Mouse (Mus musculus) heart, embryonic 14.5 days (tissue): ENCODE measurements around the gene Ralgapa2. TPM values are rescaled to one million over a fixed set of nuclear protein-coding genes. Genes with fewer than 3 reads are reported as not detected.

Experiments
- ATAC-seq: fragments of 200-750 bp; cut with Nextera tagmentation; 2 replicates; pipeline ENCODE4 v1.8.0; 2017; ENCODE audit warnings: low read depth, moderate TSS enrichment; ENCODE audit not compliant: insufficient number of reproducible peaks, insufficient read depth, low FRiP score
- H3K27ac ChIP-seq, 2 experiments: fragments of 200-500 bp in 1 of 2; fragments of 300-500 bp in 1 of 2; sonication (generic) in 1 of 2; replicated peaks in 1 of 2; 2 replicates each; pipeline ENCODE4 v1.5.1; 2012 to 2014; ENCODE audit warnings: low read depth in 2 of 2, low read length in 2 of 2, control low read depth in 1 of 2, mild to moderate bottlenecking in 1 of 2, mixed read lengths in 1 of 2; ENCODE audit not compliant: control insufficient read depth in 1 of 2, insufficient read depth in 1 of 2
- H3K27me3 ChIP-seq: fragments of 300-500 bp; sonication (generic); 2 replicates; pipeline ENCODE4 v1.6.1; 2014; ENCODE audit warnings: mild to moderate bottlenecking, low read length, control low read depth; ENCODE audit not compliant: control insufficient read depth, insufficient read depth
- H3K36me3 ChIP-seq: fragments of 300-500 bp; sonication (generic); 2 replicates; pipeline ENCODE4 v1.6.1; 2014; ENCODE audit warnings: mild to moderate bottlenecking, control low read depth, low read length, mixed read lengths; ENCODE audit not compliant: control insufficient read depth, insufficient read depth
- H3K4me1 ChIP-seq, 2 experiments: fragments of 200-500 bp in 1 of 2; fragments of 300-500 bp in 1 of 2; sonication (generic) in 1 of 2; 2 replicates each; pipeline ENCODE4 v1.6.1; 2012 to 2014; ENCODE audit warnings: low read length in 2 of 2, control low read depth in 1 of 2, mixed read lengths in 1 of 2; ENCODE audit not compliant: control insufficient read depth in 2 of 2, insufficient read depth in 2 of 2
- H3K4me2 ChIP-seq: fragments of 300-500 bp; sonication (generic); 2 replicates; pipeline ENCODE4 v1.6.1; 2014; ENCODE audit warnings: mild to moderate bottlenecking, low read length
- H3K4me3 ChIP-seq, 2 experiments: fragments of 200-500 bp in 1 of 2; fragments of 300-500 bp in 1 of 2; sonication (generic) in 1 of 2; 2 replicates each; pipeline ENCODE4 v1.5.1; 2012 to 2014; ENCODE audit warnings: low read length in 2 of 2, mild to moderate bottlenecking in 2 of 2, control low read depth in 1 of 2, low read depth in 1 of 2, moderate library complexity in 1 of 2; ENCODE audit not compliant: control insufficient read depth in 1 of 2, insufficient read depth in 1 of 2
- H3K9ac ChIP-seq: fragments of 300-500 bp; sonication (generic); 2 replicates; pipeline ENCODE4 v1.6.1; 2014; ENCODE audit warnings: mild to moderate bottlenecking, low read length
- H3K9me3 ChIP-seq: fragments of 300-500 bp; sonication (generic); 2 replicates; pipeline ENCODE4 v1.6.1; 2016; ENCODE audit warnings: low read length, control low read depth; ENCODE audit not compliant: control insufficient read depth
- WGBS: fragments of 180-500 bp; shearing (Covaris S2); extraction: QIAGEN DNeasy Blood & Tissue Kit; methylation state at CpG from one replicate; pipeline ENCODE4 v1.1.7; 2014; 5-methylcytosine and 5-hydroxymethylcytosine counted together
- polyA plus RNA-seq: library from polyadenylated mRNA; unstranded; fragments of >200 nt; fragmentation: Nextera tagmentation; extraction: Ambion mirVana; gene quantifications from 2 replicates; pipeline ENCODE4 v1.2.1, GENCODE M21; 2014

Gene Ralgapa2
- polyA plus RNA-seq, 1 experiment from 2014 or later, result 11.0 TPM

DNA sequence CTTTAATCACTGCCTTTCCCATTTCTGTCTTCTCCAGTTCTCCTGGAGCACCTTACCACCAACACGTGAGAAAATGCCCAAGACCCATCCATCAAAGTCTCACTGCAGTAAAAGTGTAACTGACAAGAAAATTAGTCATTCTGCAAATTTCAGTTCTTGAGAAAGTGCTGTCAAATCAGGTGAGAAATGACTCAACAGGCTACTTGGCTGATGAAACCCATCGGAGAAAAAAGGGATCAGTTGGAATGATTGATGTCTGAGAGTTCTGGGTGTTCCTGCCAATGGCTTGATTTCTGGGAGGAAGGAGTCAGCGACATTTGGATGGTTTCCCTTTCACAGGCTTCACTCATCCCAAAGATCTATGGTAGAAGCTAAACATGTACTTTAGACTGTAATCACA is 245.6 kb downstream of the Ralgapa2 start:
- 82% methylated on average over 3 of the region's 3 CpGs for WGBS
- H3K4me2 ChIP-seq, result no peak overlapping the region

DNA sequence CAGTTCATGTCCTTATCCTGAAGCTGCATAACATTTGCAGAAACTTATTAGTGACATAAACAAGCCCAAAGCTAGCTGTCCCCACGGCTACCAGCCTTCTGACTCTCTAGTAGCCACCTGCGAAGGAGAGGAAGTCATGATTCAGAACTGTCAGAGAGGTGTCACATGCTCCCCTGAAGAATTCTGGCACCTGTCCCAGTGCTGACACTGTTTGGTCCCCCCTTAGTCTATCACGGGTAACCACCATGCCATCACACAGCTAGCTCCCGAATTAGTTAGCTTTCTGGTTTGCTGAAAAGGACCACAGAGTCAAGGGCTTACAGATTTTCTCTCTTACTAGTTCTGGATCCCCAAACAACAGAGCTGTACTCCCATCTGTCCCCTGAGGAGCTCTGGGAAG is 247.1 kb downstream of the Ralgapa2 start:
- Histone ChIP-seq H3K36me3 (no peaks in the 10 kb centered on the region), H3K4me2 (no peak overlapping the region)
- ATAC-seq, result no peak

More for the DNA sequence above, 245.6 kb downstream of the Ralgapa2 start:
- no peak overlapping the region for H3K4me3 ChIP-seq
- no peaks in the 10 kb centered on the region for H3K36me3 ChIP-seq
- H3K9me3 ChIP-seq, result no peaks in the 10 kb centered on the region
- peaks cover 7% of the 10 kb centered on the region in 2 experiments for H3K4me1 ChIP-seq
- no peak overlapping the region for H3K27ac ChIP-seq
- H3K27me3 ChIP-seq, result no peaks in the 10 kb centered on the region
- no peak overlapping the region for H3K9ac ChIP-seq
- no peak for ATAC-seq

DNA sequence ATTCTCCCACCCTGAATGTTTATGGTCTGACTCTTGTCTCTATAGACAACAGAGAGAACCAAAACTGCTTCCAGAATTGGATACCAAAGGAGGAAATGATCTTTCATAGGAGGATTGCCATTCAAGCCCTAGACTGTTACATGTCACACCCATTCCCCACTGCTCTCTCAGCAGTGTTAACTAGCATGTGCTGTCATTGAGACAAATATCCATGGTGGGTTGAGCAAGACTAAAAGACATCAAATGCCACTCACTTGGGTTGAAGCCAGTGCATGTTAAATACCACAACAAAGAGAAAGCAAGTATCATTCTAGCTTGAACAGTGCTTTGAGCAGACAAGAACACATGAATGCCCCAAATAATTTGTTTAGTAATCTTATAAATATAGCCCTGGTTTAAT is 249.2 kb downstream of the Ralgapa2 start:
- Histone ChIP-seq H3K4me2 (no peak overlapping the region), H3K36me3 (no peaks in the 10 kb centered on the region), H3K27ac (no peak overlapping the region), H3K9me3 (no peaks in the 10 kb centered on the region), H3K4me3 (no peak overlapping the region), H3K4me1 (peaks cover 11 to 20% of the 10 kb centered on the region in 2 experiments), H3K27me3 (no peaks in the 10 kb centered on the region), H3K9ac (no peak overlapping the region)
- ATAC-seq, result no peak

More for the DNA sequence above, 247.1 kb downstream of the Ralgapa2 start:
- WGBS, result 32% methylated on average over 4 of the region's 4 CpGs
- Histone ChIP-seq H3K27me3 (no peaks in the 10 kb centered on the region), H3K4me1 (peaks cover 7% of the 10 kb centered on the region in 2 experiments), H3K4me3 (no peak overlapping the region), H3K9me3 (no peaks in the 10 kb centered on the region), H3K9ac (no peak overlapping the region), H3K27ac (no peak overlapping the region)

DNA sequence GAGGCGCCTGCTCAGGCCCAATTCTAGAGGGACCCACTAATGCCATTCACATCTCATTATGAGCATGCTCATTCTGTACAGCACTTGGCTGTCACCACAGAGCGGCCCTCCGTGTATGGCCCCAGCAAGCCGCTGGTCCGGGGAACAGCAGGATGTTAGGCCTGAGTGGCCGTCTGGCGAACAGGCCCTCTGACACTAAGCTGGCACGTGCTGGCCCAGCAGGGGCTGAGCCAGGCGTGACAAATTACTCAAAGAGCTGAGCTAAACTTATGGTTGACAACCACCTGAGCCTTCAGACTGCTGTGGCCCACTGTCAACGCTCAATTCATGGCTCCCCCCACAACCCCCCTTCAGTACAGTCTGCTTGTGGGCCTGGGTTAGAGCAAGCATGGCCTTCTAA is 249.9 kb downstream of the Ralgapa2 start:
- Histone ChIP-seq H3K27me3 (no peaks in the 10 kb centered on the region), H3K27ac (no peak overlapping the region), H3K4me3 (no peak overlapping the region), H3K9me3 (no peaks in the 10 kb centered on the region), H3K4me1 (peaks cover 13 to 24% of the 10 kb centered on the region in 2 experiments), H3K36me3 (no peaks in the 10 kb centered on the region), H3K9ac (no peak overlapping the region), H3K4me2 (no peak overlapping the region)
- 44% methylated on average over 10 of the region's 10 CpGs for WGBS
- ATAC-seq, result no peak

DNA sequence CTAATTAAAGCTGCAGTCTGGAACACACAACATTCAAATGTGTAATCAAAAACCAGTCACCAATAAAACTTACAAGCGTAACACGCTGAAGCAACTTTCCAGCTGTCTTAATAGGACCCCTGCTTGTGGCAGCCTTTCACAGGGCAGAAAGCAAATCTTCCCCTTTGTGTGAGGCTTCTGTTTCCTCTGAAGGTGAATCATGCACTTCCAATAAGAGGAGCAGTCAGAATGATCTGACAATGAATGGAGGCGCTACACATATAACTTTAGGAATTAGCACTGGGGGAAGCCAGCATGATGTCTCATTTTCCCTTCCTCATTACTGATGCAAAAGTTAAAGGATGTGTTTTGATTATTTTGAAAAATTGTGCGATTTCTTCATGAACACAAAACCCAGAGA is 251.0 kb downstream of the Ralgapa2 start:
- Histone ChIP-seq H3K4me1 (peaks cover 13 to 29% of the 10 kb centered on the region in 2 experiments), H3K27ac (no peak overlapping the region), H3K36me3 (no peaks in the 10 kb centered on the region), H3K4me3 (no peak overlapping the region), H3K9me3 (no peaks in the 10 kb centered on the region), H3K27me3 (no peaks in the 10 kb centered on the region), H3K9ac (no peak overlapping the region), H3K4me2 (no peak overlapping the region)
- no peak for ATAC-seq
- WGBS, result 87% methylated on average over 4 of the region's 4 CpGs

DNA sequence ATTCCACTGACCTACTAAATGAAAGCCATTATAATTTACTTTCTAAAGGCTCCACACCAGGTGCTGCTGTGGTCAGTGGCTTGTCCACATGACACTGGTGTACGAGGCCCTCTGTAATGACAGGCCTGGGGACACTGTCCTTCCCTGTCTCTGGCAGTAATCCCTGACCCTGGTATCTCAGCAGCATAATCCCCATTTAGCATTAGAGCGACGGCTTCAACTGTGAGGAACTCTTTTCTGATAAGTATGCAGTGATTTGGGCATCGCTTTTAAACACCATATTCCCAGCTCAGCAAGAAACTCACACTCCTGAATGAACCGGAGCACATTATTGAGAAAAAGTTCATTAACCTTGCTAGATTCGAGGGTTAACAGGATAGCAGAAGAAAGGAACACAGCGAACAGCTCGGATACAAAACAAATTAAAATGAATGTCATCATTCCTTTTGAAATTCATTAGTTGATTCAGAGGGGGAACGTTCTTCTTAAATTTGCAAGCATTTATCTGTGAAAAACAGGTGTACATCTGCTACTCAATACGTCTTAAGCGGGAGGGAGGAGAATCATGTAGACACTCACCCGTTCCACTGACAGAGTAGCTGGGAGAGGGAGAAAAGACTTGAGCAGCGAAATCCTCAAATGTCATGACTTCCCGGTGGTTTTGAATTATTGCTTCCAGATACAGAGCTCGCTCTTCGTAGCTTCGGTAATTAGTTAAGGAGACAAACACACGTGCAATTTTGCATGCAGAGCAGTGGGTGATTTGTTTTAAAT is 252.2 kb downstream of the Ralgapa2 start:
- Histone ChIP-seq H3K4me3 (no peak overlapping the region), H3K27ac (no peak overlapping the region), H3K9me3 (no peaks in the 10 kb centered on the region), H3K4me2 (no peak overlapping the region), H3K27me3 (no peaks in the 10 kb centered on the region), H3K36me3 (no peaks in the 10 kb centered on the region), H3K4me1 (peaks cover 11 to 24% of the 10 kb centered on the region in 2 experiments), H3K9ac (no peak overlapping the region)
- no peak for ATAC-seq
- 64% methylated on average over 18 of the region's 18 CpGs for WGBS

DNA sequence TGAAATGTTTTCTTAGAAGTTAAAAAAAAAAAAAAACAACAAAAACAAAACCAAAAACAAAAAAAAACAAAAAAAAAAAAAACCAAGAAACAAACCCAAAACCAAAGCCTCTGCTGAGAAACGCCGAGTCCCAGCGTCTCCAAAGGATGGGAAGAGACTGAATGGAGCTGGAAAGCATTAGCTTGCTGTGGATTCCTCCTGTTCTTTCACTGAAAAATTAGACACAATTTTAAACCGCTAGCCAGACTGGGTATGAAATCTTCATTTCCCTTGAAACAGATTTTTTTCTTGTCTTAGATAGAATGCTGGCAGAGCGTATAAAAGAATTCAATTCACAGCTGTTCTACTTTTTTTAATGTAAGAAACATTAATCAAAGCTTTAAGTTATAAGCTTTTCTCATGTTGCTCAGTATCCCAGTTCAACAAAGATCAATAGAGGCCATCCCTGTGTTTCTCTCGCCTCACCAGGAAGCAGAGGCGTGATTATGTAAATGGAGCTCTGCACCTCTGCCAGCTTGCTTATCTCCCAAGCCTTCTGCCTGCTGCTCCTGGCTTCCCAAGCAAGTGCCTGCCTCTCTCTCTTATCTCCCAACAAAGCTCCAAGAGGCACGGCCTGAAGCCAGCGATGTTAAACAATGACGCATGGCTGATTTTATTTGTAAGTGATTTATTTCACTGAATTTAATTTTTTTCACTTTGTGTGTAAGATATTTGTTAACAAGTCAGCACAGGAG is 253.2 kb downstream of the Ralgapa2 start:
- 22% methylated on average over 10 of the region's 10 CpGs for WGBS
- peak overlapping the region; percentile 27 for H3K4me2 ChIP-seq
- H3K4me3 ChIP-seq, result no peak overlapping the region
- H3K9me3 ChIP-seq, result no peaks in the 10 kb centered on the region
- ATAC-seq, result 0 out of 2 replicates have a peak, but pooled peaks have one; percentile 43
- no peak overlapping the region for H3K9ac ChIP-seq
- H3K4me1 ChIP-seq, result peaks cover 10 to 22% of the 10 kb centered on the region in 2 experiments
- no peak overlapping the region for H3K27ac ChIP-seq
- H3K27me3 ChIP-seq, result no peaks in the 10 kb centered on the region
- no peaks in the 10 kb centered on the region for H3K36me3 ChIP-seq
